Mouse (Mus musculus) testis, postnatal 10 days (tissue): ENCODE measurements around the gene Slc44a5.

Experiments
- DNase-seq: peaks from one replicate; pipeline ENCODE4 v3.0.0; 2021; ENCODE audit warnings: low spot score

Gene Slc44a5

GRCm38 (mm10) chr3:154171881-154172592 is 198.8 kb downstream of the Slc44a5 start:
- DNase-seq: no peak

DNA sequence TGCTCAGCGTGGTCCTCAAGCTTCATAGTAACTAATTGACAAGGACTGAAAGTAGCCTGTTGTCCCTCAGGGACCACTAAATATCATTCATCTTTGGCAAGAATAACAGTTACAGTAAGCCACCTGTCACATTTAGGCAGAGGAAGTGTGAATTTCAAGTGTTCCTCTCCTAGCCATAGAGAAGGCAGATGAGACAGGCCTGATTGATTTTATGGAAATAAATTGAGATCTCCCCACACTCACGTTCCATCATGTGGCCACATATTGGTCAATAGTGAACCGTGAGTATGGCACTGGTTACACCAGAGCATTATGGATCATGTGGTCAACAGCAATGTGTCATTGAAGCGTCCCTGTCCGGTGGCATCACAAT is 199.3 kb downstream of the Slc44a5 start:
- DNase-seq: no peak

- no peak for DNase-seq
These were observed 200.3 kb downstream of the Slc44a5 start for GRCm38 (mm10) chr3:154173556-154173955.

DNA sequence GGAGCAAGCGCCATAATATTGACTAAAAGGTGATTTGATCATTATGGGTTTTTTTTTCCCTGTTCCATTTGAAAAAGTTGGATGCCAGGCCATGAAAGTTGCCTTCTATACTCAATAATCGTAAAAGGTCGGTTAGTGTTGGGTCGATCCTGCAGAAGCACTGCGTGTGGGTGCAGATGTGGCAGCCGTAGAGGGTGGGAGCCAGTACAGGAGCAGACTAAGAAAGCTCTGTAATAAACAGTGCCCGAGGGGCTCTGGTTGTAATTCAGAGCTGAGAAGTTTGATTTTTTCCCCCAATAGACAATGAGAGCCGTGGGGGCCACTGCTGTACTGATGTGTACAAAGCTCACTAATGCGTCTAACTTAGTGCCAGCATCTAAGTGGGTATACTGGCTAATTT is 200.8 kb downstream of the Slc44a5 start:
- no peak for DNase-seq

- DNase-seq: no peak
These were observed 201.5 kb downstream of the Slc44a5 start for GRCm38 (mm10) chr3:154174766-154175165.

DNA sequence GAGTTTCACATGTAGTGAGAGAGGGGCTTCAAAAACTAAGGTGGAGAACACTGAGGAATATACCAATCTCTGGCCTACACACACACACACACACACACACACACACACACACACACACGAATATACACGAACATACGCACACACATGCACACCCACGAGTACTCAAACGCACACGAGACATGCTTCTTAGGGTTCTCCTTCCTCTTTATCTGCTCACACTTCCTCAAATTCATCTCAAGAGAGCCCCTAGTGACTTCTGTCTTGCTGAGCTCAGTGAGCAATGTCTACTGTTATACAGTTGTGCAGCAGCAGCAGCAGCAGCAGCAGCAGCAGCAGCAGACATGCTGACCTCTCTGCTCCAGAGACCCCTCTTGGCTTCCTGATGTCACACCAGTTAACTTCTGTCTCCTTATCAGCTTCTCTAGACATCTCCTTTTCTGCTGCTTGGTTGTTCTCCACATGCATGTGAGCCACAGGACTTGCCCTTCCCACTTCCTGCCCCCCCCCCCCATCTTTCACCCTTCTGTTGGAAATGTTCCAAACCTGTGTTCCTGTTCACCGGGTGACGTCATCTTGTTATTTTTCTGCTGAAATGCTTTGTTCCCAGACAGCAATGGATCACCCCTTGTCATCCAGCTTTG is 204.5 kb downstream of the Slc44a5 start:
- no peak for DNase-seq

DNA sequence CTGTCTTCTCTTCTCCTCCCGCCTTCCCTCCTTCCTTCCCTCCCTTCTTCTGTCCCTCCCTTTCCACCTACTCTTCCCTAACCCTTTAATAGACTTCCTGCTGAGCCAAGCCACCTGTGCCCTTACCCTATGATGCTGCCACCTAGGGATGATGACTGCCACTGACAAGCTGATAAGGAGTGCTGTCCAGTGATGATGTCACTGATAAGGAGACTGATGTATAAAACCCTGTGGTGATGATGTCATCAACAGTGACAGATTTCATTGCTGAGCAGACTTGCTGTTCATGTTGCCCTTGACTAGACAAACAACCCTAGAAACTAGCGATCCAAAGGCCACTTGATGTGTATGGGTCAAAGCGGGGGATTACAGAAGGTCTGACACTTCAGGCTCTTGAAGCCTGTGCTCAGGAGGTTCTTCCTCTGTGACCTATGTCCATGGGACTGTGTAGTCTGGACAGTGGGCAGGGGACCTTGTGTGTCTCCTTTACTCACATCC is 206.2 kb downstream of the Slc44a5 start:
- no peak for DNase-seq

DNA sequence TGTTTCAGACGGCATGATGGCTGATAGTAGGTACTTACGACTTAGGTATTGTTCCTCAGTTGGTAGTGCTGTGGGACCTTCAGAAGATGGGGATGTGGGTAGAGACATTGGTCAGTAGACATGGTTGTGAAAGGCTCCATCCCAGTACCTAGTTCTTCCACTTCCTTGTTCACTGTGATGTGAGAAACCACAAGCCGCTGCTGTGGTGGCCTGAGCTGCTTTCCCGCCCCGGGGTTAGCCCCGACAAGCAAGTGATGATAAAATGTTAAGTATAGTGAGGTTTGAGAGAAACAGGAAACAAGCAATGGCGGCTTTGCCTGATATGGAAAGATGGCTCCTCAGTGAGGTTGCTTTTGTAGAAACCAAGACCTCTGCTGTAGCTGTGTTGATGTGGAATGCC is 209.8 kb downstream of the Slc44a5 start:
- no peak for DNase-seq

DNA sequence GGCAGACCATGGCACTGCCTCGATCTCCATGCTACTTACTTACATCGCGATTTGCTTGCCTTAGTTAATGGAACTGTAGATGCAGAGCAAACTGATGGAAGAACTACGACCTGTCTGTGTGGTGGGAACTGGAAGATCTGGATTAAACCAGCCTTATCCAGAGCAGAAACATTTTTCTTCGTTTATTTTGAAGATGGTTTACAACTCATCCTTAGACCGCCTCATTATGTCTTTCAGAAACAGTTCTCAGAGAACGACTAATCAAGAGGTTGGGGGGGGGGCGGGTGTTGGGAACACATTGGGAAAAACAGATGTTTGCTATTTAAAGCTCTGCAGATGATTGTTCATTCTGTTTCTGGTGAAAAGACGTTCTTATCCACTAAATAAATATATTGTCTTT is 210.7 kb downstream of the Slc44a5 start:
- no peak for DNase-seq

GRCm38 (mm10) chr3:154188668-154189067 is 215.4 kb downstream of the Slc44a5 start:
- no peak for DNase-seq

DNA sequence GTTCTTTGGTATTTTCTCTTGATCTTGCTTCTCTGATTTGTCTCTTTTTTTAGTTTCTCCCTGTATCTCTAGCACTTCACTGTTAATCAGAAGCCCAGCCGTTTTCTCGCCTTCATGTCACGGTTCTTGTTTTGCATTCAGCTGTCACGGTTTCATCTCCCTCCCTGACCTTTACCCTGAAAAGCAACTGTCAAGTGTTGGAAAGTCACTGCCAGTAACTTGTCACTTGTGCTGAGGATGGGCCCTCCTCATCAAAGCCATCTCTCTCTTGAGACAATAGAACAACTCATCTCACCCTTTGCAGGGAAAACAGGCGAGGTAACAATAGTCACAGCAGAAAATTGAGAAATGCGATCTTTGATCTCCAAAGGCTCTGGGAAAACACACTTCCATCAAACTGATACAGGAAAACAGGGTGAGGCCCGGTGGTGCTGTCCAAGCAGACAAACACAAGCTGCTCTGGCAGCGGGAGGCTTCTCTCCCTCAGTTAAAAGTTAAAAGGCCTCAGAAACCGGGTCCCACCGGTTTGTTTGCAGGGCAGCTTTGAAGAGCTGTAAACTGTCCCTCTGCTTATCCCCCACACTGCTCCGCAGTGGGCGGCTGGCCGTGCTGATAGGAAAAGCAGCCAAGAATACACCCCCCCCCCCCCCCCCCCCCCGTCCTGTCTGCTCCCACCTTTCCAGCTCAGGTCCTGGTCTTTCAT is 219.2 kb downstream of the Slc44a5 start:
- DNase-seq: no peak

- no peak for DNase-seq
These were observed 220.1 kb downstream of the Slc44a5 start for GRCm38 (mm10) chr3:154193189-154193840.

DNA sequence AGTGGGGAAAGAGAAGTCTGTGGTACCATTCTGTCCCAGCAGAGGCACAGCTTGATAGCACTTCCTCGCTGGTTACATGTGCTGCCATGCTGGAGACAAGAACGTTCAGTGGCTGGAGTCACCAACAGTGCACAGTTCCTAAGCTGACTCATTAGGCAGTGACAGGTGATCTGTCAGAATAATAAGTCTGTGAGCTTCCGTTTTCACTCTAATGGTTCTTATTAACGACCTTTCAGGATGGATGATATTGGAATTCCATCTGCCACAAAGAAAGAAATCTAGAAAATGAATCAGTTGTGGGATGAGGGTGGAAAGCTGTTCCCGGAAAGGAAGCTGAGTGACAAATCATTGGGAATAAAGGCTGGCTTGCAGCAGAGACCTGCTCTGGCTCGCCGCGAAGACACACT is 227.2 kb downstream of the Slc44a5 start:
- no peak for DNase-seq

DNA sequence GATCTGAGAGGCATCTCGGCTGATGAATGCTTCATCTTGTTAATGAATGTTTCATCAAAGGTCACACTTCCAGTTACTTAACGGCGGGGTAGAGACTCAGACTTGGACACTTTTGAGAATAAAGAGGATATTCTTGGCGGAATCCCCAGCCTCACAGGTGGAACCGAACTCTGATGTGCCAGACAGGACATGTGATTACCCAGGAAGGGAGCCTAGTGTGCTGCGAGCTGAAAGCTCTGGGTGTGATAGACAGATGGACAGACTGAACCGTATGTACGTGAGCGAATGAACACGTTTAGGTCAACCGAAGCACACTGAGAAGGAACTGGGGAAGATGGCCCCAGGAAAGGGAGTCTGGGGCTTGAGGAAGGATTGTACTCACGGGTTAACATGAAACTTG is 228.6 kb downstream of the Slc44a5 start:
- DNase-seq: no peak

GRCm38 (mm10) chr3:154202383-154202782 is 229.1 kb downstream of the Slc44a5 start:
- DNase-seq: no peak

GRCm38 (mm10) chr3:154208479-154208878 is 235.2 kb downstream of the Slc44a5 start:
- DNase-seq: no peak

DNA sequence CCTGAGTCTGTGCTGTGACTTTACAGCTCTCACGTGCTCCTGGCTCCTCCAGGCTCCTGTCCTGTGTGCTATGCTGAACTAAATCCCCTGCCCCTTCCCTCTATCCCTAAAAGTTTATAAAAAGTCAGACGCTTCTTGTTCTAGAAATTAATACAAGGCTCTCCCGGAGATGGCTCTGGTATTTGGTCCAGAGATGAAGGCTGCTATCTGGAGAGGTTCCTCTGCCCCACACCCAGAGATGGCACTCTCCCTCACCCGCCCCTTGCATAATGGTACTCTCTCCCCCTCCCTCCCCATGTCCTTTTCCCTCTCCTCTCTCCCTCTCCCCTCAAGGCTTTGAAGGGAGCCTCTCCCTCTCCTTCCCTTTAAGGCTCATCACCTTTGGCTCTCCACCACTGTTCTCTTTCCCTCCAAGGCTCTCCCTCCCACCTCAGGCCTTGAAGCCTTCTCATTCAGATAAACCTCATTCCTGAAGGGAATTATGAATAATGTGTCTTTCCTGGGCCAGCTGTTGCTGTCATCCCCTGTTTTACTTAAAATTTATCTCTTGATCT is 236.0 kb downstream of the Slc44a5 start:
- no peak for DNase-seq

- DNase-seq: no peak
These were observed 236.7 kb downstream of the Slc44a5 start for GRCm38 (mm10) chr3:154209776-154210430.

- no peak for DNase-seq
These were observed 237.3 kb downstream of the Slc44a5 start for GRCm38 (mm10) chr3:154210431-154211055.

GRCm38 (mm10) chr3:154212551-154212950 is 239.3 kb downstream of the Slc44a5 start:
- no peak for DNase-seq

DNA sequence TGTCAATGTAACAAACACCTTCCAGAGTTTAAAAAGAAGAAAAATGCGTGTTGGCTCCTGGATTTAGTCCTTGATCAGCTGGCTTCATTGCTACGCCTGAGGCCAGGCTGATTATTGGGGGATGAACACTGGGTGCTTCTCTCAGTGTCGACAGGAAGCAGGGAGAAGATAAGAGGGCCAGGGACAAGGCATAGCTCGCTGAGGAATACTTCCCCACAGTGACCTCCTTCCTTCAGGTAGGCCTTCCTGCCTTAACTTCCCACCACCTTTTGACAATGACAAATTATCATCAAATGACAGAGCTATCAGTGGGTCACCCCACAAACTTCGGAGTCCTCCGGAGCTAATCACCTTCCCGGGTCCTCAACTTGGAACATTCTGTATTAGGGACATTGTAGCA is 242.1 kb downstream of the Slc44a5 start:
- no peak for DNase-seq
